Mouse (Mus musculus): ENCODE measurements around the gene Cux2. TPM values are rescaled to one million over a fixed set of nuclear protein-coding genes. Genes with fewer than 3 reads are reported as not detected.

Cux2 gene
- total and polyA plus RNA-seq, 3 experiments: 0.11 TPM; not detected in 2

- no peak for DNase-seq (ENCODE audit: low spot score)
- H3K27me3 ChIP-seq (ENCODE audit: insufficient read depth, low read length): no peaks in the 10 kb centered on the region
- peak overlapping the region; percentile 88 for H3K4me3 ChIP-seq (ENCODE audit: low read depth, low read length)
- peaks cover 78% of the 10 kb centered on the region for H3K4me1 ChIP-seq (ENCODE audit: insufficient read depth, low read depth, low read length)
- H3K36me3 ChIP-seq (replicated peaks): peaks cover 51% of the 10 kb centered on the region
- TF ChIP-seq GATA1 (IDR thresholded peaks at IDR 0.05; ENCODE audit: borderline replicate concordance, low read length) (no peak), TAL1 (conservative IDR thresholded peaks at IDR 0.05; ENCODE audit: low read depth, low read length) (no peak), POLR2AphosphoS5 (IDR thresholded peaks at IDR 0.05; ENCODE audit: insufficient replicate concordance, low read depth, low read length) (no peak), CTCF (IDR thresholded peaks at IDR 0.05; ENCODE audit: low read depth, low read length) (no peak), GATA2 (IDR thresholded peaks at IDR 0.05; ENCODE audit: borderline replicate concordance, low read depth, low read length) (no peak)
- no peak for ATAC-seq (ENCODE audit: extremely low read depth, insufficient number of reproducible peaks, low FRiP score, poor library complexity, severe bottlenecking)
- H3K9me3 ChIP-seq (replicated peaks): no peaks in the 10 kb centered on the region
Observed at GRCm38 (mm10) chr5:121834991-121835747, 214.7 kb downstream of the Cux2 start.

- H3K27me3 ChIP-seq (ENCODE audit: insufficient read depth, low read length): no peaks in the 10 kb centered on the region
- TF ChIP-seq TAL1 (conservative IDR thresholded peaks at IDR 0.05; ENCODE audit: low read depth, low read length) (no peak), GATA2 (IDR thresholded peaks at IDR 0.05; ENCODE audit: borderline replicate concordance, low read depth, low read length) (no peak), CTCF (IDR thresholded peaks at IDR 0.05; ENCODE audit: low read depth, low read length) (no peak), GATA1 (IDR thresholded peaks at IDR 0.05; ENCODE audit: borderline replicate concordance, low read length) (no peak), POLR2AphosphoS5 (IDR thresholded peaks at IDR 0.05; ENCODE audit: insufficient replicate concordance, low read depth, low read length) (no peak)
- 0 out of 2 replicates have a peak, but pooled peaks cover under 1% of the 10 kb centered on the region for H3K9me3 ChIP-seq (replicated peaks)
- peaks cover 75% of the 10 kb centered on the region for H3K4me1 ChIP-seq (ENCODE audit: insufficient read depth, low read depth, low read length)
- DNase-seq (ENCODE audit: low spot score) (no peak), ATAC-seq (ENCODE audit: extremely low read depth, insufficient number of reproducible peaks, low FRiP score, poor library complexity, severe bottlenecking) (no peak)
- H3K4me3 ChIP-seq (ENCODE audit: low read depth, low read length): peak overlapping the region; percentile 60; the same call in 1 of the 2 replicates
- peaks cover 60% of the 10 kb centered on the region for H3K36me3 ChIP-seq (replicated peaks)
Observed at GRCm38 (mm10) chr5:121834241-121834606, 215.7 kb downstream of the Cux2 start.

DNA sequence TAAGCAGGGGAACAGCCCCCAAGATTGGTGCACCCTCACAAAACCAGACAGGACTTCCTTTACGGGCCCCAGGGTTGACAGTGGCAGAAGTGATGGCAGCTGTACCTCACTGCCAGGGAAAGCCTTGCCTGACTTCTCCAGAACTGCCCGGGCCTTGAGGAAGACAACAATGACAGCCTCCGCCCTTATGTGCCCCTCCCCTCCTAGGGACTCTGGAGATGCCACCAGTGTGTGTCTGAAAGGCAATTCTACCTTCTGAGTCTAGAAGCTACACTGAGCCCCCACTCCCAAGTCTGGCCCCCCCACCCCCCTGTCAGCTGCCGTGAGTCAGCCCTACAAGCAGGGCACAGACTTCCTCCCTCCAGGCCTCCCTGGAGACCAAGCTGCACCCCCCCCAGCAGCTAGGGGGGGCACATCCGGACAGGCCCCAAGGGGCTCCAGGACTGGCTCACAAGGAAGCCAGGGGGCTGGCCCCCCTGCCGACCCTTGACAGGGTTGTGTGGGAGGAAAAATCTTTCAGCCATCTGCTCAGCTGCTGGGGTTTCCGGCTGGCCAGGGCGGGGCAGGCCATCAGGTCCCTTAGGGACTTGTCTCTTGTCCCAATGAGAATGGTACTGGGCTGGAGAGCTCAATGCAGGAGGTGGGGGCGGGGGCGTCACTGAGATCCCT is 216.2 kb downstream of the Cux2 start:
- ATAC-seq (ENCODE audit: extremely low read depth, insufficient number of reproducible peaks, low FRiP score, poor library complexity, severe bottlenecking) (peak; percentile 22; the same call in 1 of the 2 replicates), DNase-seq (ENCODE audit: low spot score) (peak; percentile 72)
- Histone ChIP-seq H3K36me3 (replicated peaks) (peaks cover 65% of the 10 kb centered on the region), H3K4me3 (ENCODE audit: low read depth, low read length) (peak overlapping the region; percentile 60; the same call in 1 of the 2 replicates), H3K4me1 (ENCODE audit: insufficient read depth, low read depth, low read length) (peaks cover 70% of the 10 kb centered on the region), H3K9me3 (replicated peaks) (peaks cover 5% of the 10 kb centered on the region), H3K27me3 (ENCODE audit: insufficient read depth, low read length) (no peaks in the 10 kb centered on the region)
- TF ChIP-seq CTCF (IDR thresholded peaks at IDR 0.05; ENCODE audit: low read depth, low read length) (no peak), GATA1 (IDR thresholded peaks at IDR 0.05; ENCODE audit: borderline replicate concordance, low read length) (no peak), POLR2AphosphoS5 (IDR thresholded peaks at IDR 0.05; ENCODE audit: insufficient replicate concordance, low read depth, low read length) (no peak), GATA2 (IDR thresholded peaks at IDR 0.05; ENCODE audit: borderline replicate concordance, low read depth, low read length) (no peak), TAL1 (conservative IDR thresholded peaks at IDR 0.05; ENCODE audit: low read depth, low read length) (no peak)

DNA sequence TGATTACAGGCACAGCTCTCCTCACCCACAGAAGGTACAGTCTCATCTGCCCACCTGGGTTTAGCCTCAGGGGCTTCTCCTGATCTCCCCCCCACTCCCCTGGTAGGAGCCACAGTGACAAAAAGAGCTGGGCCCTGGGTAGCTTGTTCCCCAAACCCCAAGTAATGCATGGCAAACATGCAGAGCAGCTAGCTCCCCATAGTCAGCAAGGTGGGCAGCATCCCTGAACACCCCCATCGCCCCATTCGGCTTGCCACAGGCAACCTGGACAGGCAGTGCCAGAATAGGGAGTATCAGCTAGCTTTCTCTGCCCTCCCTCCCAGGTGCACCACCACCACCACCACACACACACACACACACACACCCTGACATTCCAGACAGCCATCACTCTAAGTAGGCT is 216.7 kb downstream of the Cux2 start:
- TF ChIP-seq GATA1 (IDR thresholded peaks at IDR 0.05; ENCODE audit: borderline replicate concordance, low read length) (no peak), CTCF (IDR thresholded peaks at IDR 0.05; ENCODE audit: low read depth, low read length) (no peak)
- no peak for ATAC-seq (ENCODE audit: extremely low read depth, insufficient number of reproducible peaks, low FRiP score, poor library complexity, severe bottlenecking)
- Histone ChIP-seq H3K36me3 (replicated peaks) (peaks cover 71% of the 10 kb centered on the region), H3K27me3 (ENCODE audit: insufficient read depth, low read length) (no peaks in the 10 kb centered on the region), H3K4me1 (ENCODE audit: insufficient read depth, low read depth, low read length) (peaks cover 65% of the 10 kb centered on the region), H3K9me3 (replicated peaks) (peaks cover 10% of the 10 kb centered on the region), H3K4me3 (ENCODE audit: low read depth, low read length) (peak overlapping the region; percentile 60; the same call in 1 of the 2 replicates)
- DNase-seq (ENCODE audit: low spot score): no peak

DNA sequence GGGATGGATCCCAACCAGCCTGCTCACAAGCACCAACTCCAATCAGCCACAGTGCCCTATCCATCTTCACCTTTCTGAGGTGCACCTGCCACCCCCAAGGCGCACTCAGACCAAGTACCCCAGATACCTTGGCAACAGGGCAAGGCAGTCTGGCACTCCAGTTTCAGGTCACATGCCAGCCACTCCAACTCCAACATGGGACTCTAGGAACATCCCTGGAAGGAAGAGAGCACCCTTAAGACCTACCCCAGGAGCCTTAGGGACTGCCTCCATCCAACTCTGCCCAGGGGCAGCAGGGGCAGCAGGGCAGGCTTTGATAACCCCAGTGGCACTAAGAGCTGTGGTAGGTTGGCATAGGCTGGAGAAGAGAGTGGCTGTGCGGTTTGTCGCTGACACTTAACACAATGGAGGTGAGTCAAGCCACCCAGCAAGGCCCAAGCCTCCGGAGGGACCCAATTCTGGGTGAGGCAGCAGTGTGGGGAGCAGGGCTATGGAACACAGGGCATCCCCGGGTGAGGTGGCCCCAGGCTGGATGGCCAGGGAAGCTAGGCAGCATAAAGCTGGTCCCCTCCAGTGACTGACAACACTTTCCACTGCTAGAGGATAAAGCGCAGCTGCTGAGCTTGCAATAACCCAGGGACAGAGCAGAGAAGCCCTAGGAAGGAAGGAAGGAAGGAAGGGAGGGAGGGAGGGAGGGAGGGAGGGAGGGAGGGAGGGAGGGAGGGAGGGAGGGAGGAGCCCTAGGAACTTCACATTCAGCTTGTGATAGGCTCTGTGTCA is 217.3 kb downstream of the Cux2 start:
- ATAC-seq (ENCODE audit: extremely low read depth, insufficient number of reproducible peaks, low FRiP score, poor library complexity, severe bottlenecking) (no peak), DNase-seq (ENCODE audit: low spot score) (no peak)
- TF ChIP-seq TAL1 (conservative IDR thresholded peaks at IDR 0.05; ENCODE audit: low read depth, low read length) (no peak), CTCF (IDR thresholded peaks at IDR 0.05; ENCODE audit: low read depth, low read length) (no peak), POLR2AphosphoS5 (IDR thresholded peaks at IDR 0.05; ENCODE audit: insufficient replicate concordance, low read depth, low read length) (no peak), GATA1 (IDR thresholded peaks at IDR 0.05; ENCODE audit: borderline replicate concordance, low read length) (no peak), GATA2 (IDR thresholded peaks at IDR 0.05; ENCODE audit: borderline replicate concordance, low read depth, low read length) (no peak)
- peaks cover 59% of the 10 kb centered on the region for H3K4me1 ChIP-seq (ENCODE audit: insufficient read depth, low read depth, low read length)
- no peak overlapping the region for H3K4me3 ChIP-seq (ENCODE audit: low read depth, low read length)
- no peaks in the 10 kb centered on the region for H3K27me3 ChIP-seq (ENCODE audit: insufficient read depth, low read length)
- H3K9me3 ChIP-seq (replicated peaks): peaks cover 10% of the 10 kb centered on the region
- peaks cover 77% of the 10 kb centered on the region for H3K36me3 ChIP-seq (replicated peaks)

Data from G1E (cell line).